Mouse (Mus musculus) MEL (cell line): ENCODE measurements at regions not wholly inside any gene's neighbourhood (a gene's known extent, or its start where the extent isn't known, plus 50 kb on each side); places are given as distances from the start of the nearest gene placed in this dataset.

Experiments
- DNase-seq: peaks from one replicate; pipeline ENCODE4 v3.0.0; 2011; ENCODE audit warnings: low read depth, low spot score
- H3K27ac ChIP-seq: 2 replicates; pipeline ENCODE4 v1.5.1; 2012; ENCODE audit warnings: low read depth, mild to moderate bottlenecking, control low read depth, low read length, moderate library complexity; ENCODE audit not compliant: control insufficient read depth
- H3K27me3 ChIP-seq, 2 experiments: fragments of 150-350 bp in 1 of 2; sonication (generic) in 1 of 2; 2 replicates each; pipeline ENCODE4 v1.6.1; 2012; ENCODE audit warnings: low read length in 2 of 2, mild to moderate bottlenecking in 2 of 2, improper control_type of control experiment in 1 of 2, moderate library complexity in 1 of 2; ENCODE audit not compliant: insufficient read depth in 2 of 2, control insufficient read depth in 1 of 2
- H3K36me3 ChIP-seq, 2 experiments: 2 replicates each; pipeline ENCODE4 v1.6.1; 2012 to 2014; ENCODE audit warnings: low read length in 2 of 2, improper control_type of control experiment in 1 of 2, inconsistent platforms in 1 of 2, mild to moderate bottlenecking in 1 of 2; ENCODE audit not compliant: insufficient read depth in 2 of 2, control insufficient read depth in 1 of 2
- H3K4me1 ChIP-seq, 2 experiments: fragments of 150-350 bp in 1 of 2; sonication (generic) in 1 of 2; 2 replicates each; pipeline ENCODE4 v1.6.1; 2012; ENCODE audit warnings: low read length in 2 of 2, improper control_type of control experiment in 1 of 2, mild to moderate bottlenecking in 1 of 2; ENCODE audit not compliant: insufficient read depth in 2 of 2, control insufficient read depth in 1 of 2
- H3K4me3 ChIP-seq, 2 experiments: fragments of 150-350 bp in 1 of 2; sonication (generic) in 1 of 2; 2 replicates each; pipeline ENCODE4 v1.5.1; 2012; ENCODE audit warnings: low read depth in 2 of 2, low read length in 2 of 2, mild to moderate bottlenecking in 2 of 2, moderate library complexity in 2 of 2, control low read depth in 1 of 2, improper control_type of control experiment in 1 of 2; ENCODE audit not compliant: control insufficient read depth in 1 of 2, insufficient read depth in 1 of 2
- H3K79me2 ChIP-seq: 2 replicates; pipeline ENCODE4 v1.6.1; 2012; ENCODE audit warnings: mild to moderate bottlenecking, low read length, moderate library complexity; ENCODE audit not compliant: control insufficient read depth, poor library complexity, insufficient read depth
- H3K9ac ChIP-seq: 2 replicates; pipeline ENCODE4 v1.6.1; 2012; ENCODE audit warnings: low read depth, mild to moderate bottlenecking, control low read depth, low read length, moderate library complexity; ENCODE audit not compliant: control insufficient read depth, poor library complexity, severe bottlenecking
- H3K9me3 ChIP-seq: fragments of 150-350 bp; sonication (generic); replicated peaks from 2 replicates; pipeline ENCODE4 v1.6.1; 2012; ENCODE audit warnings: mild to moderate bottlenecking, low read length, improper control_type of control experiment, moderate library complexity; ENCODE audit not compliant: insufficient read depth
- ELF1 ChIP-seq: IDR thresholded peaks from 2 replicates; pipeline ENCODE4 v1.6.1; 2014; ENCODE audit warnings: low read depth, mild to moderate bottlenecking, inconsistent platforms, low read length, improper control_type of control experiment, moderate library complexity
- GABPA ChIP-seq: IDR thresholded peaks from 2 replicates; pipeline ENCODE4 v1.6.1; 2012; ENCODE audit warnings: low read depth, mild to moderate bottlenecking, inconsistent platforms, low read length, improper control_type of control experiment, moderate library complexity
- HCFC1 ChIP-seq: IDR thresholded peaks from 2 replicates; pipeline ENCODE4 v1.6.1; 2012; ENCODE audit warnings: low read depth, mild to moderate bottlenecking, inconsistent platforms, low read length, improper control_type of control experiment, moderate library complexity
- JUND ChIP-seq: IDR thresholded peaks from 2 replicates; pipeline ENCODE4 v1.6.1; 2011; ENCODE audit warnings: low read depth, mild to moderate bottlenecking, improper control_type of control experiment, low read length
- KAT2A ChIP-seq: conservative IDR thresholded peaks from 2 replicates; pipeline ENCODE4 v1.6.1; 2012; ENCODE audit warnings: low read depth, low read length, improper control_type of control experiment, inconsistent platforms
- MAFK ChIP-seq: IDR thresholded peaks from 2 replicates; pipeline ENCODE4 v1.6.1; 2011; ENCODE audit warnings: low read depth, mild to moderate bottlenecking, low read length, improper control_type of control experiment, borderline replicate concordance
- MAX ChIP-seq: IDR thresholded peaks from 2 replicates; pipeline ENCODE4 v1.6.1; 2011; ENCODE audit warnings: low read length, improper control_type of control experiment
- MAZ ChIP-seq: IDR thresholded peaks from 2 replicates; pipeline ENCODE4 v1.6.1; 2012; ENCODE audit warnings: low read depth, mild to moderate bottlenecking, inconsistent platforms, low read length, improper control_type of control experiment
- MEF2A ChIP-seq: IDR thresholded peaks from 2 replicates; pipeline ENCODE4 v1.6.1; 2014; ENCODE audit warnings: low read depth, mild to moderate bottlenecking, inconsistent platforms, low read length, improper control_type of control experiment; ENCODE audit not compliant: poor library complexity, insufficient replicate concordance, severe bottlenecking; ENCODE audit errors: extremely low read depth
- MYB ChIP-seq: IDR thresholded peaks from 2 replicates; pipeline ENCODE4 v1.6.1; 2011; ENCODE audit warnings: mild to moderate bottlenecking, low read depth, low read length, improper control_type of control experiment
- MYC ChIP-seq: IDR thresholded peaks from 2 replicates; pipeline ENCODE4 v1.6.1; 2011; ENCODE audit warnings: low read depth, mild to moderate bottlenecking, low read length, improper control_type of control experiment, moderate library complexity
- NELFE ChIP-seq: IDR thresholded peaks from 2 replicates; pipeline ENCODE4 v1.6.1; 2011; ENCODE audit warnings: low read depth, low read length, improper control_type of control experiment
- POLR2A ChIP-seq, 2 experiments: IDR thresholded peaks; 2 replicates each; pipeline ENCODE4 v1.6.1; 2011 to 2012; ENCODE audit warnings: low read length in 2 of 2, mild to moderate bottlenecking in 2 of 2, control low read depth in 1 of 2, improper control_type of control experiment in 1 of 2, low read depth in 1 of 2, moderate library complexity in 1 of 2; ENCODE audit not compliant: control insufficient read depth in 1 of 2, insufficient read depth in 1 of 2, poor library complexity in 1 of 2
- POLR2AphosphoS5 ChIP-seq: IDR thresholded peaks from 2 replicates; pipeline ENCODE4 v1.6.1; 2012; ENCODE audit warnings: low read depth, borderline replicate concordance, mild to moderate bottlenecking, inconsistent platforms, low read length, moderate library complexity, mixed read lengths
- TBP ChIP-seq: IDR thresholded peaks from 2 replicates; pipeline ENCODE4 v1.8.0; 2011; ENCODE audit warnings: low read depth, low read length, improper control_type of control experiment
- TCF12 ChIP-seq: IDR thresholded peaks from 2 replicates; pipeline ENCODE4 v1.6.1; 2014; ENCODE audit warnings: low read depth, mild to moderate bottlenecking, inconsistent platforms, low read length, improper control_type of control experiment, moderate library complexity
- USF2 ChIP-seq, 2 experiments: IDR thresholded peaks; 2 replicates each; pipeline ENCODE4 v1.6.1; 2011 to 2012; ENCODE audit warnings: improper control_type of control experiment in 2 of 2, low read length in 2 of 2, borderline replicate concordance in 1 of 2, inconsistent platforms in 1 of 2, low read depth in 1 of 2, mild to moderate bottlenecking in 1 of 2; ENCODE audit not compliant: insufficient read depth in 1 of 2
- ZKSCAN1 ChIP-seq: IDR thresholded peaks from 2 replicates; pipeline ENCODE4 v1.6.1; 2012; ENCODE audit warnings: low read depth, mild to moderate bottlenecking, inconsistent platforms, low read length, improper control_type of control experiment, moderate library complexity
- ZNF384 ChIP-seq: IDR thresholded peaks from 2 replicates; pipeline ENCODE4 v1.6.1; 2012; ENCODE audit warnings: low read depth, mild to moderate bottlenecking, inconsistent platforms, low read length, improper control_type of control experiment

GRCm38 (mm10) chr12:9258221-9258620 is 228.4 kb downstream of the Ttc32 start:
- no peak for DNase-seq
- Histone ChIP-seq H3K79me2 (no peaks in the 10 kb centered on the region), H3K9me3 (no peaks in the 10 kb centered on the region), H3K27ac (no peak overlapping the region), H3K4me3 (no peak overlapping the region), H3K36me3 (no peaks in the 10 kb centered on the region), H3K4me1 (no peaks in the 10 kb centered on the region), H3K9ac (no peak overlapping the region), H3K27me3 (no peaks in the 10 kb centered on the region)
- no peak for TF ChIP-seq ELF1
- no peak for TF ChIP-seq MAFK
- no peak for TF ChIP-seq JUND
- TF ChIP-seq, all 39 proteins: peak for 0

- H3K4me1 ChIP-seq, result no peaks in the 10 kb centered on the region
- TF ChIP-seq GABPA (no peak), MEF2A (no peak), MYC (no peak), POLR2A (IDR thresholded peaks at IDR 0.05; ENCODE audit: control insufficient read depth in 1 of 2, insufficient read depth in 1 of 2, low read depth in 1 of 2, low read length in 2 of 2, poor library complexity in 1 of 2) (no peak), MAX (no peak), JUND (no peak), MAZ (no peak), MYB (no peak), TBP (no peak), POLR2AphosphoS5 (no peak), TCF12 (no peak), NELFE (no peak), ZKSCAN1 (no peak), USF2 (IDR thresholded peaks at IDR 0.05; ENCODE audit: borderline replicate concordance in 1 of 2, insufficient read depth in 1 of 2, low read depth in 1 of 2, low read length in 2 of 2) (no peak), ZNF384 (no peak), KAT2A (no peak), ELF1 (no peak), HCFC1 (no peak)
- H3K9ac ChIP-seq, result no peak overlapping the region
- no peaks in the 10 kb centered on the region for H3K79me2 ChIP-seq
- H3K4me3 ChIP-seq, result no peak overlapping the region
- no peaks in the 10 kb centered on the region for H3K36me3 ChIP-seq
- H3K27ac ChIP-seq, result no peak overlapping the region
- H3K9me3 ChIP-seq, result no peaks in the 10 kb centered on the region
- H3K27me3 ChIP-seq, result no peaks in the 10 kb centered on the region
- no peak for DNase-seq
Observed at GRCm38 (mm10) chr12:9261662-9262061, 231.9 kb downstream of the Ttc32 start.
